Mouse (Mus musculus): ENCODE results near the gene Olfr54. TPM values are rescaled to one million over a fixed set of nuclear protein-coding genes. Genes with fewer than 3 reads are reported as not detected.

The Olfr54 gene
- not detected in 2 replicates for total RNA-seq (2014; rRNA removed)
- not detected in 2 replicates for polyA plus RNA-seq (2015; fragmentation: Nextera tagmentation; extraction: Ambion mirVana)

DNA sequence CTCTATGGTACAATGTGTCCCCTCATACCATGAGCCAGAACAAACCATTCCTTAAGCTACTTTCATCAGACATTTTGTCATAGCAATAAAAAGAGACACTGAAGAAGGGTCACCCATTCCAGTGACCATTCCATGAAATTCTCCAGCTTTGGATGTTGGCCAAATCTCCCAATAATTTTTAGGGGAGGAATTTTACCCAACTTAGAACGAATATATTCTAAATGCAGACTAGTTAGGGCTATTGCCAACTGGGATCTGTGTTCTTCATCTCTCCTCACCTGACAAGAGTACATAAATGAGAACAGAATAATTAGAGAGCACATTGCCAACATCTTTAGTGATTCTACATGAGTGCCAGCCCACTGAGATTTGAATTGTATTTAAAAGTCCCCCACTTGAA is at the start of gene Olfr54:
Gene Olfr54, plus strand, starts transcription at position 301 of the 400 bp plus-strand sequence.
- ATAC-seq = no peak
- Histone ChIP-seq H3K27me3 (ENCODE audit: insufficient read depth, low read length) (no peaks in the 10 kb centered on the region), H3K9me3 (ENCODE audit: low read length) (no peaks in the 10 kb centered on the region), H3K36me3 (ENCODE audit: insufficient read depth) (no peaks in the 10 kb centered on the region), H3K27ac (ENCODE audit: low read depth, low read length) (no peak within 1 kb of the TSS), H3K9ac (no peak within 1 kb of the TSS), H3K4me2 (ENCODE audit: low read depth) (no peak within 1 kb of the TSS), H3K4me3 (ENCODE audit: low read depth, low read length) (no peak within 1 kb of the TSS), H3K4me1 (ENCODE audit: insufficient read depth) (no peaks in the 10 kb centered on the region)
- DNase-seq = no peak
- TF ChIP-seq CTCF (IDR thresholded peaks at IDR 0.05; ENCODE audit: low read depth) = no peak
- WGBS = 68% methylated on average over 1 of the region's 1 CpGs

DNA sequence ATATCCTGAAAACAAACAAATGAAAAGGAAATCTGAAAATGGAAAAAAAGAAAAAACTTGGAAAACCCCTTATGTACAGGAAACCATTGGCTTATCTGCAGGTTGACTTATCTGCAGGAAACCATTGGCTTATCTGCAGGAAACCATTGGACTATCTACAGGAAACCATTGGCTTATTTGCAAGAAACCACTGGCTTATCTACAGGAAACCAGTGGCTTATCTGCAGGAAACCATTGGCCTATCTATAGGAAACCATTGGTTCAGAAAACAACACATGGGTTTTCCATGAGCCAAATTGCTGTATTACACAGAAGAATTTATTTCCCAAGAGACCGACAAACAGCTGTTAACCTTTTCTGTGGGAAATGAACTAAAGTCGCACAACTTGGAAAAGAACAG is 49.1 kb upstream of the Olfr54 start:
- H3K4me3 ChIP-seq (ENCODE audit: low read depth, low read length) = no peak overlapping the region
- WGBS = 88% methylated on average over 2 of the region's 2 CpGs

DNA sequence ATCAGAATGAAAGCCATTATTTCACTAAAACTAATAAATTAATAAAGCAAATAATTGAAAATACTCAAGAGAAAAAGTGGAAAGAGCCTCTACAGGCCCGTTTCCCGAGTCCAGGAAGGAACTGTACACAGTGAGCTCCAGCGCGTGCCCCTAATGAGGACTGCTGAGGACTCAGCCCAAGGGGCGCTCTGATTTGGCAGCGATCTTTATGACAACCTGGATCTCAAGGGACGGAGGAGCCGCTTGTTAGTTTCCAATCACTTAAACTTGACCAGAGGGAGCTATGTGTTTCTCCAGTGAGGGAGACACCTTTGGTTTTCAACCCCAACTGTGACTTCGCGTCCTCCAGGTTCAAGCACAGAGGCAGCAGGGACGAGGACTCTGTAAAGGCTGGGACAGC is 47.8 kb upstream of the Olfr54 start, which contains the start of gene Olfr1378:
Gene Olfr1378, plus strand, starts transcription at position 301 of the 400 bp plus-strand sequence.
- Histone ChIP-seq H3K4me2 (ENCODE audit: low read depth) (no peak within 1 kb of the TSS), H3K27me3 (ENCODE audit: insufficient read depth, low read length) (no peaks in the 10 kb centered on the region), H3K4me3 (ENCODE audit: low read depth, low read length) (no peak within 1 kb of the TSS), H3K9ac (no peak within 1 kb of the TSS), H3K36me3 (ENCODE audit: insufficient read depth) (no peaks in the 10 kb centered on the region), H3K27ac (ENCODE audit: low read depth, low read length) (no peak within 1 kb of the TSS), H3K9me3 (ENCODE audit: low read length) (no peaks in the 10 kb centered on the region), H3K4me1 (ENCODE audit: insufficient read depth) (no peaks in the 10 kb centered on the region)
- no peak for TF ChIP-seq CTCF (IDR thresholded peaks at IDR 0.05; ENCODE audit: low read depth)
- DNase-seq (no peak), ATAC-seq (no peak)
- WGBS = 88% methylated on average over 11 of the region's 11 CpGs

More for the DNA sequence above, 49.1 kb upstream of the Olfr54 start:
- ATAC-seq = no peak
- no peak for TF ChIP-seq CTCF (IDR thresholded peaks at IDR 0.05; ENCODE audit: low read depth)
- Histone ChIP-seq H3K4me1 (ENCODE audit: insufficient read depth) (no peaks in the 10 kb centered on the region), H3K9ac (no peak overlapping the region), H3K27me3 (ENCODE audit: insufficient read depth, low read length) (no peaks in the 10 kb centered on the region), H3K27ac (ENCODE audit: low read depth, low read length) (no peak overlapping the region), H3K36me3 (ENCODE audit: insufficient read depth) (no peaks in the 10 kb centered on the region), H3K9me3 (ENCODE audit: low read length) (no peaks in the 10 kb centered on the region), H3K4me2 (ENCODE audit: low read depth) (no peak overlapping the region)
- DNase-seq = no peak

DNA sequence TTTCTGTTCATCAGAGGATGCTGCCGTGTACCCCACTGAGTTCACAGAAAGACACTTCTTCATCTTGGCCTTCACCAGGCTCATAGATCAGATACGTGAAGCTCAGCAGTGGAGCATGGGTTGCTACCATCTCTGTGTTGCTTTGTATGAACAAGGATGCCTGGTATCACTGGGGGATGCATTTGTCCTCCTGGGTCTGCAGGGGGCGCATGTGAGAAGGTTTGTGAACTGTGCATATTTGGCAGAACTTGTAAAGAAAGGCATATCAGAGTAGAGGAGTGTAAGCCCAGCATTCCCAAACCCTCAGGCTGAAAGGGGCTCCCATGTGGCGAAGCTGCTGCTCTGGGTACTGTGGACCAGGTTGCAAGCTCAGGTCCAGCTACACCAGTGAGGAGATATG is 36.8 kb upstream of the Olfr54 start:
- Histone ChIP-seq H3K4me1 (ENCODE audit: insufficient read depth) (no peaks in the 10 kb centered on the region), H3K27ac (ENCODE audit: low read depth, low read length) (no peak overlapping the region), H3K9me3 (ENCODE audit: low read length) (no peaks in the 10 kb centered on the region), H3K36me3 (ENCODE audit: insufficient read depth) (no peaks in the 10 kb centered on the region), H3K4me2 (ENCODE audit: low read depth) (no peak overlapping the region), H3K27me3 (ENCODE audit: insufficient read depth, low read length) (no peaks in the 10 kb centered on the region), H3K4me3 (ENCODE audit: low read depth, low read length) (no peak overlapping the region), H3K9ac (no peak overlapping the region)
- ATAC-seq (no peak), DNase-seq (no peak)
- TF ChIP-seq CTCF (IDR thresholded peaks at IDR 0.05; ENCODE audit: low read depth) = no peak
- WGBS = 66% methylated on average over 4 of the region's 4 CpGs

DNA sequence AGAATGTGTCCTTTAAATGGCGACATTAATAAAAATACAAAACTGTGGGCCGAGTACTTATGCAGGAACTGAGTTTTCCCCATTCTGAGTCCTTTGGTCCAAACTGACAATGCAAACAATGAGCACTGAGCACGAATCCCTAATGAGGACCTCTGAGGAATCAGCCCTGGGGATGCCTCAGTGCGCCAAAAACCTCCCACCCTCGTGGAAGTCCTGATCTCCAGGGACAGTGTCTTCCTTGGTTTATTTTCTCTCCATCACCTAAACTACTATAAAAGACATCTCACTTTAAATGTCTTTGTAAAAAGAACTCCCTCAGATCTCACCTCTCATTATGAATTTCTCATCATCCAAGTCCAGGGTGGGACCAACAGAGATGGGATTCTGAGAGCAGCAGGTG is 32.4 kb upstream of the Olfr54 start, which contains the start of gene Olfr1377:
Gene Olfr1377, plus strand, starts transcription at position 301 of the 400 bp plus-strand sequence.
- WGBS = 59% methylated on average over 5 of the region's 5 CpGs
- H3K9me3 ChIP-seq (ENCODE audit: low read length) = no peaks in the 10 kb centered on the region
- H3K27ac ChIP-seq (ENCODE audit: low read depth, low read length) = no peak within 1 kb of the TSS
- no peak for DNase-seq
- H3K9ac ChIP-seq = no peak within 1 kb of the TSS
- no peak within 1 kb of the TSS for H3K4me2 ChIP-seq (ENCODE audit: low read depth)
- no peaks in the 10 kb centered on the region for H3K4me1 ChIP-seq (ENCODE audit: insufficient read depth)
- TF ChIP-seq CTCF (IDR thresholded peaks at IDR 0.05; ENCODE audit: low read depth) = no peak
- no peak for ATAC-seq
- H3K36me3 ChIP-seq (ENCODE audit: insufficient read depth) = no peaks in the 10 kb centered on the region
- no peak within 1 kb of the TSS for H3K4me3 ChIP-seq (ENCODE audit: low read depth, low read length)
- H3K27me3 ChIP-seq (ENCODE audit: insufficient read depth, low read length) = no peaks in the 10 kb centered on the region

DNA sequence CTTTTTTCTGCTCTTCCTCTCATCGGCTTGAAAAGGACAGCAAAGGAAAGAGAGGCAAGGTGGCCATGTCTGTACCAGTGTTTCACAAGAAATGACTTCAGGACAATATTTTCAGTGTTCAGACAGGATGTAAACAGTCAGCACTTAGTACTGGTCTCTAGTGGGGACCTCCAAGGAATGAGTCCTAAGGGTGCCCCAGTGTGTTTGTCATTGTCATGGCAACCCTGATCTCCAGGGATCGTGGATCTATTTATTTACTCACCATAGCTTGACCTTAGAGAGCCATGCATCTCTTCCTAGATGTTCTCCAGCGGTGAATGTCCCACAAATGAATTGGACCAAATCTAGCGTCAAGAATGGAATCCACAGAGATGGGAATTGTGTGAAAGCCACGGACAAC is 10.7 kb upstream of the Olfr54 start, which contains the start of gene Olfr51:
Gene Olfr51, plus strand, starts transcription at position 301 of the 400 bp plus-strand sequence.
- Histone ChIP-seq H3K27me3 (ENCODE audit: insufficient read depth, low read length) (no peaks in the 10 kb centered on the region), H3K9me3 (ENCODE audit: low read length) (no peaks in the 10 kb centered on the region), H3K4me2 (ENCODE audit: low read depth) (no peak within 1 kb of the TSS), H3K4me3 (ENCODE audit: low read depth, low read length) (no peak within 1 kb of the TSS), H3K36me3 (ENCODE audit: insufficient read depth) (no peaks in the 10 kb centered on the region), H3K27ac (ENCODE audit: low read depth, low read length) (no peak within 1 kb of the TSS), H3K9ac (no peak within 1 kb of the TSS), H3K4me1 (ENCODE audit: insufficient read depth) (no peaks in the 10 kb centered on the region)
- ATAC-seq (no peak), DNase-seq (no peak)
- no peak for TF ChIP-seq CTCF (IDR thresholded peaks at IDR 0.05; ENCODE audit: low read depth)
- WGBS = 85% methylated on average over 5 of the region's 5 CpGs

DNA sequence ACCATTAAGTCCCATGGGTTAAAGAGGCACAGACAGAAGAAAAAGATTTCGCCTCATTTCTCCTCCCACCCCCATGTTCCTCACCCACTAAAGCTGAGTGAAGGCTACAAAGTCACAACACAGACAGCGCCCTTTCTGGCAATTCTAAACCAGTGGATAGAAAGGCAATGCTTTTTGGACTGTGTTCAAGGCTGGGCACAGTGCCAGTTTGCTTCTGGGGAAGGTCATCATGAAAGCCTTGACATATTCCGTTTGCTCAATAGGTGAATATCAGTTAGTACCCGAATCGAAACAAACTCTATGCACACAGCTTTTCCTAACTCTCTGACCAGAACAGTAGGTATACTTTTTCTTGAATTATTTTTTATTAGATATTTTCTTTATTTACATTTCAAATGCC is 2.2 kb upstream of the Olfr54 start:
- 71% methylated on average over 5 of the region's 5 CpGs for WGBS
- ATAC-seq (no peak), DNase-seq (no peak)
- no peak for TF ChIP-seq CTCF (IDR thresholded peaks at IDR 0.05; ENCODE audit: low read depth)
- H3K36me3 ChIP-seq (ENCODE audit: insufficient read depth) = no peaks in the 10 kb centered on the region
- H3K27me3 ChIP-seq (ENCODE audit: insufficient read depth, low read length) = no peaks in the 10 kb centered on the region
- H3K4me3 ChIP-seq (ENCODE audit: low read depth, low read length) = no peak overlapping the region
- H3K4me2 ChIP-seq (ENCODE audit: low read depth) = no peak overlapping the region
- no peak overlapping the region for H3K9ac ChIP-seq
- H3K9me3 ChIP-seq (ENCODE audit: low read length) = no peaks in the 10 kb centered on the region
- no peaks in the 10 kb centered on the region for H3K4me1 ChIP-seq (ENCODE audit: insufficient read depth)
- H3K27ac ChIP-seq (ENCODE audit: low read depth, low read length) = no peak overlapping the region

All from forebrain, postnatal 0 days (tissue).